Mouse (Mus musculus) heart, embryonic 12.5 days (tissue): Measurements from ENCODE around the gene Ceacam20. TPM values are rescaled to one million over a fixed set of nuclear protein-coding genes. Genes with fewer than 3 reads are reported as not detected.
A peak's percentile ranks its signal among the peaks of the same experiment; 100 is the strongest.

Experiments used
- ATAC-seq: fragments of 200-750 bp; cut with Nextera tagmentation; 2 replicates; pipeline ENCODE4 v1.8.0; 2017; ENCODE audit warnings: moderate TSS enrichment, moderate library complexity; ENCODE audit not compliant: insufficient number of reproducible peaks, low FRiP score
- H3K27ac ChIP-seq: fragments of 300-500 bp; sonication (generic); 2 replicates; pipeline ENCODE4 v1.5.1; 2016; ENCODE audit warnings: mild to moderate bottlenecking, moderate library complexity; ENCODE audit not compliant: poor library complexity, severe bottlenecking
- H3K27me3 ChIP-seq: fragments of 300-500 bp; sonication (generic); replicated peaks from 2 replicates; pipeline ENCODE4 v1.6.1; 2016; ENCODE audit warnings: mild to moderate bottlenecking, moderate library complexity
- H3K36me3 ChIP-seq: fragments of 300-500 bp; sonication (generic); 2 replicates; pipeline ENCODE4 v1.6.1; 2016; ENCODE audit warnings: mild to moderate bottlenecking, moderate library complexity
- H3K4me1 ChIP-seq: fragments of 300-500 bp; sonication (generic); replicated peaks from 2 replicates; pipeline ENCODE4 v1.6.1; 2016; ENCODE audit warnings: mild to moderate bottlenecking
- H3K4me2 ChIP-seq: fragments of 300-500 bp; sonication (generic); 2 replicates; pipeline ENCODE4 v1.6.1; 2016; ENCODE audit warnings: mild to moderate bottlenecking, moderate library complexity
- H3K4me3 ChIP-seq: fragments of 300-500 bp; sonication (generic); 2 replicates; pipeline ENCODE4 v1.5.1; 2016; ENCODE audit warnings: mild to moderate bottlenecking
- H3K9ac ChIP-seq: fragments of 300-500 bp; sonication (generic); 2 replicates; pipeline ENCODE4 v1.6.1; 2016; ENCODE audit warnings: mild to moderate bottlenecking, moderate library complexity
- H3K9me3 ChIP-seq: fragments of 300-500 bp; sonication (generic); replicated peaks from 2 replicates; pipeline ENCODE4 v1.6.1; 2016; ENCODE audit warnings: mild to moderate bottlenecking, moderate library complexity
- WGBS: fragments of 180-500 bp; shearing (Covaris S2); methylation state at CpG from one replicate; pipeline ENCODE4 v1.1.7; 2016; 5-methylcytosine and 5-hydroxymethylcytosine counted together
- polyA plus RNA-seq: library from polyadenylated mRNA; unstranded; fragments of >200 nt; fragmentation: Nextera tagmentation; extraction: Ambion mirVana; gene quantifications from 2 replicates; pipeline ENCODE4 v1.2.1, GENCODE M21; 2016

Gene Ceacam20
- polyA plus RNA-seq, 1 experiment from 2014 or later = not detected

DNA sequence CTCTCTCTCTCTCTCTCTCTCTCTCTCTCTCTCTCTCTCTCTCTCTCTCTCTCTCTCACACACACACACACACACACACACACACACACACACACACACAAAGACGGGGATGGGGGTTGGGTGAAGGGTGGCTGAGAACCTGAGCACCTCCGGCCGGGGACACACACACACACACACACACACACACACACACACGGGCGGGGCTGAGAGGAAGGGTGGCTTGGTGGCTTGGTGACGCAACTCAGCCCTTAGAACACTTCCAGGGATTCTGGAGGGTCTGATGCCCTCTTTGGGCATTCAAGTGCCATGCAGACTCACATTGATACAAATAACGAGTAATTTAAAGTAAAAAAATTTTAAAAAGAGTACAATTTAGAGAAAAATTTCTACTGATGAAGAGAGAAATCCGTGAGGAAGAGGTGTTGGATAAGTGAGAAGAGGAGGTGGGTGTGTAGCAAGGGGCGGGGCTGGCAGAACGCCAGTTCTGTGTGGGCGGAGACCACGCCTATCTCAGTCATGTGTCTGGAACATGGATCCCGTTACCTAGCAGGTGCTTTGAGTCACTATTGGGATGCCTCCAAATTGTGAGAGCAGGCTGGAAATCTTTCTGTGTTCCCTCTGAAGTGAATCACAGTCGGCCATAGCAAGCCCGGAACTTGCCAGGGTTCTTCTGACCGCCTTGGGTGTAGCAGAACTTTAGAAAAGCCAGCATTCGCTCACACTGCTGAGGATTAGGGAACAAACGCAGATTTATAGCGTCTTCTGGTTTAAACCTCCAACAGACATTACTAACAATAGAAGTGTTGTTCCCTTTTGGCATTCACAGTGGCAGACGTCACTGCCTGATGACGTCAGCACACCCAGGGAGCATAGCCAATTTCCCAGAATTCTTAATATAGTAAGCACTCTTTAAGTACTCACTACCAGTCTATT lies 32.1 kb upstream of the Ceacam20 start:
- Histone ChIP-seq H3K9me3 (no peaks in the 10 kb centered on the region), H3K4me2 (peak overlapping the region; percentile 60), H3K27me3 (0 out of 2 replicates have a peak, but pooled peaks cover 5% of the 10 kb centered on the region), H3K27ac (0 out of 2 replicates have a peak overlapping the region, but pooled peaks have one; percentile 16), H3K4me3 (peak overlapping the region; percentile 26), H3K9ac (no peak overlapping the region; the same call in 1 of the 2 replicates), H3K4me1 (peaks cover 40% of the 10 kb centered on the region), H3K36me3 (no peaks in the 10 kb centered on the region)
- 17% methylated on average over 21 of the region's 21 CpGs for WGBS
- peak; percentile 67; the same call in 1 of the 2 replicates for ATAC-seq

DNA sequence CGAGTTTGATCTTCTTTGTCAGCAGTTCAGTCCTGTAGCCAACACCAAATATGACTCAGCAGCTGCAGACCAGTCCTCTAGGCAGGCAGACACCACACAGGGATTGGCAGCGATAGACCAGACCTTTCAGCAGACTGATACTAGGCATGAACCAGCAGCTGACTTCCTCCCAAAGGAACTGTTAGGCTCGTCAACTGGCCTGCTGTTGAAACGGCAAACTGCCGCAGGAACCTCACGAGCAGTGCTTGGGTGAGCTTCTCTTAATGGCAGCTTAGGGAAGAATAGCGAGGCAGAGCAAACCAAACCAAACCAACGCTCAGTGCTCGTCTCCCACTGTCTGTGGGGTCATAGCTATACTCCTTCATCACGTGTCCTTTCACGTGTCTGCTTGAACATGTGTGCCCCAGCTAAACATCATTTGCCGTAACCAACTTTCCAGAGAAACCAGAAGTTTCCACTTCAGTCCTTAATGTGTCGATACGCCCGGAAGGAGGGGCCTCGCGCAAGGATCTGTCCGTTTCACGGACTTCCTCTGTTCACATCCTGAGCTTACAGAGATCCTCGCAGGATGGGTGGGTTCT lies 30.0 kb upstream of the Ceacam20 start:
- Histone ChIP-seq H3K9ac (no peak overlapping the region), H3K9me3 (no peaks in the 10 kb centered on the region), H3K27me3 (0 out of 2 replicates have a peak, but pooled peaks cover 5% of the 10 kb centered on the region), H3K27ac (peak overlapping the region; percentile 63), H3K4me2 (no peak overlapping the region; the same call in 1 of the 2 replicates), H3K36me3 (no peaks in the 10 kb centered on the region), H3K4me1 (peaks cover 54% of the 10 kb centered on the region), H3K4me3 (no peak overlapping the region)
- WGBS = 59% methylated on average over 20 of the region's 20 CpGs
- ATAC-seq = no peak

DNA sequence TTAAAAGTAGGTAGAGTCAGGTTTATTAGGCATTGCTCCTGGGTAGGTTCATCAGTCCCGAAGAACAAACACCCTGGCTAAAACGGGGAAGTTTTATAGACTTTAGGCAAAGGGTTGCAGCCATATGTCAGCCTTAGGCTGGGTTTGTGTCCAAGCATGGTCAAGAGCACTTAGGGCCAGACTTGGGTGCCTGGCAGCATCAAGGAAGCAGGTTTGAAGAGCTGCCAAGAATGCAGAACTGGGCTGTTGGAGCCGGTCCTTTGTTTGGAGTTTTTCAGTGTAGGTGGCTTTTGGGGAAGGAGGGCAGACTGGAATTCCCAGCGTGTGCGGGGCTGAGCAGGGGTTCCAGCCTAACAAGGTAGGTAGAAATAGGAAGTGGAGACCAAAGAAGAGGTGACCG lies 29.3 kb upstream of the Ceacam20 start:
- H3K36me3 ChIP-seq = no peaks in the 10 kb centered on the region
- H3K27ac ChIP-seq = peak overlapping the region; percentile 63
- H3K9ac ChIP-seq = no peak overlapping the region
- H3K27me3 ChIP-seq = 0 out of 2 replicates have a peak, but pooled peaks cover 5% of the 10 kb centered on the region
- no peak for ATAC-seq
- 68% methylated on average over 6 of the region's 6 CpGs for WGBS
- no peak overlapping the region for H3K4me3 ChIP-seq
- H3K4me2 ChIP-seq = no peak overlapping the region; the same call in 1 of the 2 replicates
- H3K4me1 ChIP-seq = peaks cover 61% of the 10 kb centered on the region
- no peaks in the 10 kb centered on the region for H3K9me3 ChIP-seq

DNA sequence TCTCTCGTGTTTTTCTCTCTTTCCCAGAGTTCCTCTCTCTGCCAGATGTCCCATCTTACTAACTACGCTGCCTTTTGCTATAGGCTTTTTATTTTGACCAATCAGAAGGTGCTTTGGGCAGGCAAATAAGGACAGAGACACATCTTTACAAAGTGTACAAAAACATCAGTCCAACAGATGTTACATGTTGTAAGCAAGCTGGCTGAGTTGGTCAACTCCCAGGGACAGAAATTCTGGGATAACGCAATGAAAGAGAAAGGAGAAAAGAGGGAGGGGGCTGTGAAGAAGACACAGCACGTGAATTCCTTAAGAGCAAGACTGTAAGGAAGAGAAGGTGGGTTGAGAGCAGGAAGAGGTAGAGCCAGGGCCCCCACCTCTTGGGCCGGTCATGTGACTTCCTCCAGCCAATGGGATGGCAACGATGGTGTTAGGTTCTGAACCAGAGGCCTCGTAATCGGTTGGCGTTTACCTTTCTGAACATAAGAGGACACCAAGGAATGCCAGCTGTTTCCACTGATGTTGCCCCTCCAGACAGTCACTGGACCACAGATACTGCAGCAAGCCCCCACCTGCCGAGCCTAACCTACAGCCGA lies 27.9 kb upstream of the Ceacam20 start:
- Histone ChIP-seq H3K9ac (no peak overlapping the region), H3K4me1 (peaks cover 54% of the 10 kb centered on the region), H3K36me3 (no peaks in the 10 kb centered on the region), H3K9me3 (no peaks in the 10 kb centered on the region), H3K4me3 (no peak overlapping the region), H3K4me2 (no peak overlapping the region), H3K27me3 (0 out of 2 replicates have a peak, but pooled peaks cover 4% of the 10 kb centered on the region), H3K27ac (no peak overlapping the region)
- no peak for ATAC-seq
- 71% methylated on average over 11 of the region's 11 CpGs for WGBS

DNA sequence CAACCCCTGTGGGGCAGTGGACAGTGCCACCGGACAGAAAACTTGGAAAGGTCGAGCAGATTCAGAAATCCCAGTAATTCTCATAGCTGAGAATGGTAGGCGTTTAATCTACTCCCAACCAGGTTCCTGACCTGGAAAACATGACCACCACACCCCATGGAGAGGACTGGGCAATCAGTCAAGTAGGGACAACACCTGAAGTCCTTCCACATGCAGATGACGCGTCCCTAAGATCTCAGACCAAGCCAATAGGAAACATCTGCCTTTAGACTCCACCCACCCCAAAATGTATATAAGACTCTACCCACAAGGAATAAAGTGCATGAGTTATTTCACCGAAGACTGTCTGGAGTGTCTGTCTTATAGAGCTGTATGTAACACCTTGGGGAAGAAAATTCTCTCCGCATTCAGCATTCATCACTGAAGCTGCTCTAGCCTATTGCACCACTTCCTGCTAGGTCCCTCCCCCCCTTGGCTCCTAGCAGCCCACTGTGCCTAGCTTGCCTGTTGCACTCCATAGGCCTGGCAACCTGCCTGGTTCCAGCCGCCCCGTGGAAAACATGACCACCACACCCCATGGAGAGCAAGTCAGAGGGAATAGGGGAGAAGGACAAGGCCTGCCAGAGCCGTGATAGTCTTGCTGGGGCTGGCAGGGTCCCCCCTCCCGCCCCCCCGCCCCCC lies 25.5 kb upstream of the Ceacam20 start:
- Histone ChIP-seq H3K27ac (peak overlapping the region; percentile 91), H3K4me2 (peak overlapping the region; percentile 63), H3K36me3 (no peaks in the 10 kb centered on the region), H3K9ac (no peak overlapping the region; the same call in 1 of the 2 replicates), H3K27me3 (no peaks in the 10 kb centered on the region), H3K4me1 (peaks cover 41% of the 10 kb centered on the region), H3K4me3 (peak overlapping the region; percentile 20), H3K9me3 (no peaks in the 10 kb centered on the region)
- 45% methylated on average over 10 of the region's 12 CpGs for WGBS
- peak; percentile 74 for ATAC-seq

DNA sequence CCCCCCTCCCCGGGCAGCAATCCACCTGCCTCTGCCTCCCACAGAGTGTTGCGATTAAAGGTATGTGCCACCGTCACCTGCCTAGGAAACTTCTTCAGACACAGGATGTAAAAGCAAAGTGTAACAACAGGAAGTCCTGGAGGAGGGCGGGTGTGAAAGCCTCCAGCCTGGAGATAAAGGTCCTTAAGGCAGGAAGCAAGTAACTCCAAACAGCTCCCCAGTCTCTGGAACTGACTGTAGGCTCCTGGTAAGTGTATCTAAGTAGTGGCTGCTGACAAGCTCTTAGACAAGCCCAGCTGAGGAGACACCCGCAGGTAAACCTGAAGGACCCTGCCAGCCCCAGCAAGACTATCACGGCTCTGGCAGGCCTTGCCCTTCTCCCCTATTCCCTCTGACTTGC lies 25.0 kb upstream of the Ceacam20 start:
- Histone ChIP-seq H3K36me3 (no peaks in the 10 kb centered on the region), H3K4me2 (peak overlapping the region; percentile 63), H3K9me3 (no peaks in the 10 kb centered on the region), H3K4me1 (peaks cover 36% of the 10 kb centered on the region), H3K27ac (peak overlapping the region; percentile 91), H3K9ac (no peak overlapping the region; the same call in 1 of the 2 replicates), H3K4me3 (peak overlapping the region; percentile 20), H3K27me3 (no peaks in the 10 kb centered on the region)
- 2% methylated on average over 5 of the region's 6 CpGs for WGBS
- peak; percentile 69 for ATAC-seq

GRCm38 (mm10) chr7:19944709-19945108 lies 20.5 kb upstream of the Ceacam20 start:
- H3K27ac ChIP-seq = no peak overlapping the region
- H3K36me3 ChIP-seq = no peaks in the 10 kb centered on the region
- H3K9ac ChIP-seq = no peak overlapping the region
- H3K27me3 ChIP-seq = no peaks in the 10 kb centered on the region
- H3K4me2 ChIP-seq = no peak overlapping the region
- no peak overlapping the region for H3K4me3 ChIP-seq
- no peaks in the 10 kb centered on the region for H3K9me3 ChIP-seq
- 87% methylated on average over 8 of the region's 8 CpGs for WGBS
- H3K4me1 ChIP-seq = peaks cover 15% of the 10 kb centered on the region
- no peak for ATAC-seq

GRCm38 (mm10) chr7:19945201-19945600 lies 20.0 kb upstream of the Ceacam20 start:
- H3K27me3 ChIP-seq = no peaks in the 10 kb centered on the region
- H3K9ac ChIP-seq = no peak overlapping the region
- H3K36me3 ChIP-seq = no peaks in the 10 kb centered on the region
- no peak for ATAC-seq
- no peak overlapping the region for H3K27ac ChIP-seq
- no peaks in the 10 kb centered on the region for H3K9me3 ChIP-seq
- WGBS = 84% methylated on average over 5 of the region's 5 CpGs
- H3K4me2 ChIP-seq = no peak overlapping the region
- H3K4me1 ChIP-seq = peaks cover 10% of the 10 kb centered on the region
- no peak overlapping the region for H3K4me3 ChIP-seq

DNA sequence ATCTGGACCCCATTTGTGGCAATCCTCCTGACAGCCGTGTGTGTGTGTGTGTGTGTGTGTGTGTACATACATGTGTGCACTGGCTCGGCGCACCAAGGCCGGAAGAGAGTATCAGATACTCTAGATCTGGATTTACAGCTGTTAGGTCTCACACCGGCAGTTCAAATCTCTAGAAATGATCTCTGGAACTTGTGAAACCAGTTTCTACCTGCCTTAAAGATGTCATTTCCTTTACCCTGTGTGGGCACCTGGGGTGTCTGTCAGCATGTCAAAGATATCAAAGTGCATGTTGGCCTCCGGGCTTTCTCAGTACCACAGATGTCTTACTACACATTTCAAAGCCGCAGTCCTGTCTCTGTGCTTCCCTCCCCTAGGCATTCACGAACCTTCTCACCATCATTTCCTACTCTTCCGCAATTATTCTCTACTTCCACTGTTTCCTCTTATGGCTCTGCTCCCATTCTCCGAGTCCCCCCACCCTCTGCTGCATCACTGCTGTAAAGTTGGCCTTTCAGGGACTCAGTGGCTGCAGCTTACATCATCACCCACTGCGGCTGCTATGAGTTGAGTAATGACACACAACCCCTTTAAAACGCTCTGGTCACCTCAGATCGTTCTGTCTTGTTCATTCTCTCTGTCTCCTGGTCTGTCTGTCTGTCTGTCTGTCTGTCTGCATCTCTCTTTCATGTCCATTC lies 19.2 kb upstream of the Ceacam20 start:
- Histone ChIP-seq H3K27me3 (no peaks in the 10 kb centered on the region), H3K4me2 (no peak overlapping the region), H3K4me1 (peaks cover 2% of the 10 kb centered on the region; the same call in 1 of the 2 replicates), H3K9me3 (no peaks in the 10 kb centered on the region), H3K36me3 (no peaks in the 10 kb centered on the region), H3K4me3 (no peak overlapping the region), H3K9ac (no peak overlapping the region), H3K27ac (no peak overlapping the region)
- no peak for ATAC-seq
- WGBS = 80% methylated on average over 13 of the region's 13 CpGs

GRCm38 (mm10) chr7:19948956-19949355 lies 16.3 kb upstream of the Ceacam20 start:
- H3K9ac ChIP-seq = no peak overlapping the region

More at GRCm38 (mm10) chr7:19948956-19949355, 16.3 kb upstream of the Ceacam20 start:
- no peak for ATAC-seq
- Histone ChIP-seq H3K9me3 (no peaks in the 10 kb centered on the region), H3K27ac (no peak overlapping the region), H3K4me2 (no peak overlapping the region), H3K36me3 (no peaks in the 10 kb centered on the region), H3K27me3 (no peaks in the 10 kb centered on the region), H3K4me1 (no peaks in the 10 kb centered on the region), H3K4me3 (no peak overlapping the region)
- 66% methylated on average over 12 of the region's 12 CpGs for WGBS
